Mouse (Mus musculus) gonadal fat pad, adult 2 months (tissue): Measurements from ENCODE around the gene Sptan1. TPM values are rescaled to one million over a fixed set of nuclear protein-coding genes. Genes with fewer than 3 reads are reported as not detected.

Source experiments
- DNase-seq: peaks from one replicate; pipeline ENCODE4 v3.0.0-alpha.2; 2012; ENCODE audit warnings: low read depth
- polyA plus RNA-seq: library from polyadenylated mRNA; depleted of rRNA; stranded (reverse); fragments of >200 nt; gene quantifications from 2 replicates; pipeline ENCODE4 v1.2.3, GENCODE M21; 2012; rRNA removed

The Sptan1 gene
- polyA plus RNA-seq = 150 and 210 TPM in 2 replicates

GRCm38 (mm10) chr2:29965250-29965843 lies at the start of gene Sptan1:
Gene Sptan1, plus strand, starts transcription at chr2:29965560.
- no peak for DNase-seq

- no peak for DNase-seq
Measured at GRCm38 (mm10) chr2:29917621-29918020, 47.7 kb upstream of the Sptan1 start.

- DNase-seq = no peak
Measured at GRCm38 (mm10) chr2:29922011-29922410, 43.3 kb upstream of the Sptan1 start.

- DNase-seq = no peak
Measured at GRCm38 (mm10) chr2:29926542-29926941, 38.8 kb upstream of the Sptan1 start.

- no peak for DNase-seq
Measured at GRCm38 (mm10) chr2:29930506-29930905, 34.9 kb upstream of the Sptan1 start.

- DNase-seq = no peak
Measured at GRCm38 (mm10) chr2:29931194-29931593, 34.2 kb upstream of the Sptan1 start.

- DNase-seq = no peak
Measured at GRCm38 (mm10) chr2:29934906-29935599, 30.3 kb upstream of the Sptan1 start, which contains the start of gene Gle1. Gene Gle1, plus strand, starts transcription at chr2:29935426.

GRCm38 (mm10) chr2:29940073-29940472 lies 25.3 kb upstream of the Sptan1 start:
- no peak for DNase-seq

GRCm38 (mm10) chr2:29940826-29941225 lies 24.5 kb upstream of the Sptan1 start:
- no peak for DNase-seq

GRCm38 (mm10) chr2:29944723-29945122 lies 20.6 kb upstream of the Sptan1 start:
- no peak for DNase-seq

- no peak for DNase-seq
Measured at GRCm38 (mm10) chr2:29948896-29949295, 16.5 kb upstream of the Sptan1 start.

- no peak for DNase-seq
Measured at GRCm38 (mm10) chr2:29961246-29961645, 4.1 kb upstream of the Sptan1 start.

GRCm38 (mm10) chr2:29964354-29965249 lies 758 bp upstream of the Sptan1 start:
- DNase-seq = no peak

- no peak for DNase-seq
Measured at GRCm38 (mm10) chr2:29965906-29966305, 546 bp downstream of the Sptan1 start.

- no peak for DNase-seq
Measured at GRCm38 (mm10) chr2:29966826-29967225, 1.5 kb downstream of the Sptan1 start.

GRCm38 (mm10) chr2:29967768-29968167 lies 2.4 kb downstream of the Sptan1 start:
- DNase-seq = no peak

- DNase-seq = no peak
Measured at GRCm38 (mm10) chr2:29968638-29969037, 3.3 kb downstream of the Sptan1 start.

- DNase-seq = no peak
Measured at GRCm38 (mm10) chr2:29971838-29972635, 6.7 kb downstream of the Sptan1 start.

GRCm38 (mm10) chr2:29973525-29973924 lies 8.2 kb downstream of the Sptan1 start:
- no peak for DNase-seq

- no peak for DNase-seq
Measured at GRCm38 (mm10) chr2:29977307-29977706, 11.9 kb downstream of the Sptan1 start.

- DNase-seq = no peak
Measured at GRCm38 (mm10) chr2:29980661-29981060, 15.3 kb downstream of the Sptan1 start.

GRCm38 (mm10) chr2:29991962-29992361 lies 26.6 kb downstream of the Sptan1 start:
- no peak for DNase-seq
